Comparison of ENCODE assay signal across 10 mouse cellular contexts in genomic region chr12:17795660-17796278, GRCm38 (mm10).
A peak's percentile ranks its signal among the peaks of the same experiment; 100 is the strongest.
DNase-seq lines count a peak whose midpoint lies in the region; ATAC-seq and TF ChIP-seq lines count a peak whose summit lies in the region.
"Had no signal": no experiment of that assay in that cellular context is flagged by ENCODE, and none has a peak within 500 bp of the region (broad histone marks: within the 10 kb centered on the region; RNA-seq: fewer than 3 reads in every experiment).

No protein-coding gene starts in this region.

- H3K4me3 ChIP-seq in kidney, postnatal 0 days (replicated peaks; ENCODE audit: low read depth, low read length) = no peak overlapping the region
- H3K4me3 ChIP-seq in liver, embryonic 13.5 days (replicated peaks) = no peak overlapping the region
- H3K4me3 ChIP-seq: embryonic facial prominence, embryonic 13.5 days; megakaryocyte, embryonic 14.5 days had no signal

- 0 out of 2 replicates have a peak, but pooled peaks cover 5% of the 10 kb centered on the region for H3K36me3 ChIP-seq in kidney, postnatal 0 days (ENCODE audit: insufficient read depth, low read length)
- H3K36me3 ChIP-seq in liver, embryonic 13.5 days = no peaks in the 10 kb centered on the region

- no peak overlapping the region for H3K4me2 ChIP-seq in kidney, postnatal 0 days (ENCODE audit: low read length)
- H3K4me2 ChIP-seq in liver, embryonic 13.5 days = no peak overlapping the region
- H3K4me2 ChIP-seq: embryonic facial prominence, embryonic 13.5 days had no signal

- TF ChIP-seq CTCF in kidney, postnatal 0 days (IDR thresholded peaks at IDR 0.05; ENCODE audit: low read depth) = peak; percentile 80

- WGBS in kidney, postnatal 0 days = 63% methylated on average over 3 of the region's 3 CpGs
- WGBS in liver, embryonic 13.5 days (ENCODE audit: insufficient replicate concordance) = 54% methylated on average over 3 of the region's 3 CpGs

- H3K4me1 ChIP-seq in kidney, postnatal 0 days (replicated peaks; ENCODE audit: insufficient read depth, low read length) = no peaks in the 10 kb centered on the region
- H3K4me1 ChIP-seq in liver, embryonic 13.5 days (replicated peaks) = no peaks in the 10 kb centered on the region
- H3K4me1 ChIP-seq: embryonic facial prominence, embryonic 13.5 days had no signal

- no peak for ATAC-seq in kidney, postnatal 0 days (replicated peaks; ENCODE audit: low FRiP score, low read depth)
- ATAC-seq in liver, embryonic 13.5 days (ENCODE audit: low read depth) = no peak

- H3K9ac ChIP-seq in kidney, postnatal 0 days (ENCODE audit: low read depth, low read length) = no peak overlapping the region
- no peak overlapping the region for H3K9ac ChIP-seq in liver, embryonic 13.5 days
- H3K9ac ChIP-seq: embryonic facial prominence, embryonic 13.5 days had no signal

- no peaks in the 10 kb centered on the region for H3K27me3 ChIP-seq in kidney, postnatal 0 days (ENCODE audit: insufficient read depth, low read length)
- no peaks in the 10 kb centered on the region for H3K27me3 ChIP-seq in liver, embryonic 13.5 days
- H3K27me3 ChIP-seq: embryonic facial prominence, embryonic 13.5 days; megakaryocyte, embryonic 14.5 days had no signal

- H3K9me3 ChIP-seq in kidney, postnatal 0 days (replicated peaks; ENCODE audit: low read length) = no peaks in the 10 kb centered on the region
- no peaks in the 10 kb centered on the region for H3K9me3 ChIP-seq in liver, embryonic 13.5 days (replicated peaks)
- H3K9me3 ChIP-seq: embryonic facial prominence, embryonic 13.5 days; megakaryocyte, embryonic 14.5 days had no signal

- no peak overlapping the region for H3K27ac ChIP-seq in kidney, postnatal 0 days
- no peak overlapping the region for H3K27ac ChIP-seq in liver, embryonic 13.5 days
- H3K27ac ChIP-seq: embryonic facial prominence, embryonic 13.5 days had no signal

- DNase-seq in urinary bladder, adult 18-20 months (ENCODE audit: low spot score in 2 of 2) = peak; percentile 22 to 55
- no peak for DNase-seq in urinary bladder, postnatal 10 days (ENCODE audit: low spot score)
- peak; percentile 82 to 87 for DNase-seq in cerebellum, adult 18-20 months
- DNase-seq in gastrocnemius, postnatal 10 days = peak; percentile 74
- DNase-seq in kidney, postnatal 0 days (ENCODE audit: low spot score) = peak; percentile 56
- DNase-seq in liver, embryonic 13.5 days = peak; percentile 7
- peak; percentile 42 for DNase-seq in ovary, postnatal 36 days (ENCODE audit: low spot score)
- DNase-seq in urinary bladder, adult 2 months (ENCODE audit: low spot score) = peak; percentile 38
